Mouse (Mus musculus): ENCODE results near the gene Slc41a2. TPM values are rescaled to one million over a fixed set of nuclear protein-coding genes. Genes with fewer than 3 reads are reported as not detected.

The Slc41a2 gene
- polyA plus RNA-seq, 1 experiment, result 1.3 TPM

GRCm38 (mm10) chr10:83301687-83302086 is 36.0 kb downstream of the Slc41a2 start:
- Histone ChIP-seq H3K4me1 (ENCODE audit: control insufficient read depth, insufficient read depth, insufficient read length, low read length) (peaks cover 5% of the 10 kb centered on the region; the same call in 1 of the 2 replicates), H3K4me3 (ENCODE audit: insufficient read depth, low read depth, low read length) (no peak overlapping the region), H3K27ac (replicated peaks; ENCODE audit: low read depth, low read length) (peak overlapping the region; percentile 83)

DNA sequence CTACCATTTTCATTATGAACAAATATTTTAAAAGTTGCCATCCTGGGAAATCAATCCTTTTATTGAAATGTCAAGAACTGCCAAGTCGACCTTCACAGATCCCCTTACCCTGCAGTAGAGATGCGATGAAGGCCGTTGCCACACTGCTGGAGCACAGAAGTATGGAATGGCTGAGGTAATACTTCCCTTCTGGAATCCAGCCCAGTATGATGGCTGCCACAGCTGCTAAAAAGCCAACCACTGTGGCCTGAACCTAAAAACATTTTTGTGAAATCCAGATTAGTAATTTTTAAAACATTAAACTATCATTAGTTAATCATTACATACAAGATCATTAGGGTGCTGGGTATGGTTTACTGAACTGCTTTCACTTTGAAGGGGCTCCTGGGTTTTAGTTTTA is 36.6 kb downstream of the Slc41a2 start:
- peaks cover 5% of the 10 kb centered on the region; the same call in 1 of the 2 replicates for H3K4me1 ChIP-seq (ENCODE audit: control insufficient read depth, insufficient read depth, insufficient read length, low read length)
- H3K4me3 ChIP-seq (ENCODE audit: insufficient read depth, low read depth, low read length), result no peak overlapping the region
- H3K27ac ChIP-seq (replicated peaks; ENCODE audit: low read depth, low read length), result peak overlapping the region; percentile 83

GRCm38 (mm10) chr10:83297017-83297416 is 40.7 kb downstream of the Slc41a2 start:
- Histone ChIP-seq H3K27ac (replicated peaks; ENCODE audit: low read depth, low read length) (no peak overlapping the region), H3K4me3 (ENCODE audit: insufficient read depth, low read depth, low read length) (no peak overlapping the region), H3K4me1 (ENCODE audit: control insufficient read depth, insufficient read depth, insufficient read length, low read length) (peaks cover 5% of the 10 kb centered on the region; the same call in 1 of the 2 replicates)

GRCm38 (mm10) chr10:83294746-83295145 is 42.9 kb downstream of the Slc41a2 start:
- H3K4me3 ChIP-seq (ENCODE audit: insufficient read depth, low read depth, low read length), result no peak overlapping the region
- H3K27ac ChIP-seq (replicated peaks; ENCODE audit: low read depth, low read length), result no peak overlapping the region
- no peaks in the 10 kb centered on the region for H3K4me1 ChIP-seq (ENCODE audit: control insufficient read depth, insufficient read depth, insufficient read length, low read length)

DNA sequence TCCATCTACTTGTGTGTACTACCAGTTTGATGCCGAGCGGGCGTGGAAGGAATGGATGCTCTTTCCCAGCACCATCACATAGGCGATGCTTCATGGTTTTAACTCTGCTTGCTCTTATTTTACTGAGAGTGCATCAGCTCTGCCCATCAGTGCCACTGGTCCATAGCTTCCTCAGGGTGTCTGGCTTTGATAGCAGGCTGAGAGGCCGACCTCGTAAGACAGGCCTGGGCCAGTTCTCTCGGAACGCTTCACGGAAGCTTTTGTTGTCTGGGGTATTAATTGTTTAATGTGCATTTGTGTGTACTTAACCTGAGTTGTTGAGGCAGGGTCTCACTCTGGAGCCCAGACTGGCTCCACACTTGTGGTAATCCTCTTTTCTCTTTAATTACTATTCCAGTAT is 44.3 kb downstream of the Slc41a2 start:
- Histone ChIP-seq H3K4me3 (ENCODE audit: insufficient read depth, low read depth, low read length) (no peak overlapping the region), H3K4me1 (ENCODE audit: control insufficient read depth, insufficient read depth, insufficient read length, low read length) (no peaks in the 10 kb centered on the region), H3K27ac (replicated peaks; ENCODE audit: low read depth, low read length) (no peak overlapping the region)

DNA sequence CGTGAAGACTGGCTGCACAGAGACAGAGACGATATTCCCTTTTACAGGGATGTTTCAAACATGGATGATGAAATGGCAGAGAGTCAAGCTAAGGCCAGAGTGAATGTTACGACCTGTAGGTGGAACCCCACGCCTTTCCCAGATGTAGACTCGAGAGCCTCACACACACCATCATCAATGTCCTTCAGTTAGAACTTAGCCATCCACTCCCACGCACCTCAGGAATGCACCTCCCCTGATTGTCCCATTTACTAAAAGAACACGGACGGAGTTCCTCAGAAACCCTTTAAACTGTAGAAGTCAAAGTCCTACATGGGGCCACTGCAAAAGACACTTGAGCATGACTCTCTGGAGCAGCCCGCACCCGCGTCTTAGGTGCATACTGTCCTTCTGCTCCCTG is 46.0 kb downstream of the Slc41a2 start:
- no peak overlapping the region for H3K27ac ChIP-seq (replicated peaks; ENCODE audit: low read depth, low read length)
- no peak overlapping the region for H3K4me3 ChIP-seq (ENCODE audit: insufficient read depth, low read depth, low read length)
- H3K4me1 ChIP-seq (ENCODE audit: control insufficient read depth, insufficient read depth, insufficient read length, low read length), result no peaks in the 10 kb centered on the region

- Histone ChIP-seq H3K27ac (replicated peaks; ENCODE audit: low read depth, low read length) (no peak overlapping the region), H3K4me3 (ENCODE audit: insufficient read depth, low read depth, low read length) (no peak overlapping the region), H3K4me1 (ENCODE audit: control insufficient read depth, insufficient read depth, insufficient read length, low read length) (no peaks in the 10 kb centered on the region)
These were observed 49.9 kb downstream of the Slc41a2 start for GRCm38 (mm10) chr10:83287828-83288227.

GRCm38 (mm10) chr10:83286399-83286798 is 51.3 kb downstream of the Slc41a2 start:
- Histone ChIP-seq H3K4me3 (ENCODE audit: insufficient read depth, low read depth, low read length) (no peak overlapping the region), H3K27ac (replicated peaks; ENCODE audit: low read depth, low read length) (no peak overlapping the region), H3K4me1 (ENCODE audit: control insufficient read depth, insufficient read depth, insufficient read length, low read length) (no peaks in the 10 kb centered on the region)

DNA sequence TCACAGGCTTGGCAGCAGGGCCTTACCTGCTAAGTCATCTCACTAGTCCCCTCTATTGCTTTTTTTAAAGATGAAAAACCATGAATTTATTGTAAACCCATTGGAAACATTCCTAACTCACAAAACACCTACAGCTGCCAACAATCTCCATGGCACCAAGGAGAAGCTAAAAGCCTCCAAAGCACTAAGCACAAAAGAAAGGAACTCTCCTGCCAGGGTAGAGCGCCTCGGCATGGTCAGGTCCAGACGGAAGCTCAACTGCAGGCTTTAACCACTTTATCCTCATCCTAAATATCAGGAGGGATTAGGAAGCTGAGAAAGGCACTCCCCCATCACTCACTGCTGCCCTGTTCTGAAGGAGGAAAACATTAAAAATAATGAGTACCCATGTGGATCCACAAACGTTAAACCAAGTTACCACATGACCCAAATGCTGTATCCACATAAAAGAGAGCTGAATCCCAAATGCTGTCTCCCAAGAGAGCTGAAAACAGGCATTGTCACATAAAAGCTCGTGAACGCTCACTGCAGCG is 51.9 kb downstream of the Slc41a2 start:
- Histone ChIP-seq H3K4me1 (ENCODE audit: control insufficient read depth, insufficient read depth, insufficient read length, low read length) (no peaks in the 10 kb centered on the region), H3K27ac (replicated peaks; ENCODE audit: low read depth, low read length) (no peak overlapping the region), H3K4me3 (ENCODE audit: insufficient read depth, low read depth, low read length) (no peak overlapping the region)

DNA sequence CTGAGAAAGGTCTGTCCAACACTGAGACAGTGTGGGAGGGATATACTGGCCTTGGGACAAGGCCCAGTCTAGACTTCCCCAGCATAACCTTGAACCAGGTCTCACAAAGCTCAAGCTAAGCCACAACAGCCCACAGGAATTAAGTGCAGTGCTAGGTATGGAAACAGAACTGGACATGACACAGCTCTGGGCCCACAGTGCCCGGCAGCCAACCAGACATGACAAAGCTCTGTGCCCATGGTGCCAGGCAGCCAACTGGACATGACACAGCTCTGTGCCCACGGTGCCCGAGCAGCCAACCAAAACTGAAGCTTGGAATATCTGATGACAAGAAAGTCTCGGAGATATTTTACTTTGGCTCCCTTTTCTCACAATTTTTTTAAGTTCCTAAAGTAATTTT is 52.8 kb downstream of the Slc41a2 start:
- Histone ChIP-seq H3K27ac (replicated peaks; ENCODE audit: low read depth, low read length) (no peak overlapping the region), H3K4me1 (ENCODE audit: control insufficient read depth, insufficient read depth, insufficient read length, low read length) (no peaks in the 10 kb centered on the region), H3K4me3 (ENCODE audit: insufficient read depth, low read depth, low read length) (no peak overlapping the region)

GRCm38 (mm10) chr10:83266731-83267130 is 71.0 kb downstream of the Slc41a2 start:
- Histone ChIP-seq H3K4me1 (ENCODE audit: control insufficient read depth, insufficient read depth, insufficient read length, low read length) (no peaks in the 10 kb centered on the region), H3K27ac (replicated peaks; ENCODE audit: low read depth, low read length) (no peak overlapping the region), H3K4me3 (ENCODE audit: insufficient read depth, low read depth, low read length) (no peak overlapping the region)

GRCm38 (mm10) chr10:83266241-83266640 is 71.4 kb downstream of the Slc41a2 start:
- no peaks in the 10 kb centered on the region for H3K4me1 ChIP-seq (ENCODE audit: control insufficient read depth, insufficient read depth, insufficient read length, low read length)
- no peak overlapping the region for H3K4me3 ChIP-seq (ENCODE audit: insufficient read depth, low read depth, low read length)
- no peak overlapping the region for H3K27ac ChIP-seq (replicated peaks; ENCODE audit: low read depth, low read length)

- H3K27ac ChIP-seq (replicated peaks; ENCODE audit: low read depth, low read length), result no peak overlapping the region
- no peak overlapping the region for H3K4me3 ChIP-seq (ENCODE audit: insufficient read depth, low read depth, low read length)
- H3K4me1 ChIP-seq (ENCODE audit: control insufficient read depth, insufficient read depth, insufficient read length, low read length), result no peaks in the 10 kb centered on the region
These were observed 73.0 kb downstream of the Slc41a2 start for GRCm38 (mm10) chr10:83264680-83265079.

DNA sequence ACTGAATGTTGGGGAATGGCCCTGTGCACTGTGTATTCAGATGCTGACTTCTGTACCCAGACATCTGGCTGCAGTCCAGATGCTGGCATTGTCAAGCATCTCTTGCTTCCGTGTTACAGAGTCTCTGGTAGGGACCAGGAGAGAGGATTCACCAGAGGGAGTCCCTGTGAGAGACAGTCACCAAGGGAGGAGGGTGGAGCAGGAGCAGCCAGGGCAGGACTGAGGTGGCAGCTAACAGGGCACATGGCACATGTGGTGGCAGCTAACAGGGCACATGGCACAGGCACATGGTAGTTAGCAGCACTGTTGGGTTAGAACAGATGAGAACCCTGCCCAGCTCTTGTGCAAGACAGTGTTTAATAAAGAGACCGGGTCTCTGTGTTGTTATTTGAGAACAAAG is 73.6 kb downstream of the Slc41a2 start:
- Histone ChIP-seq H3K4me1 (ENCODE audit: control insufficient read depth, insufficient read depth, insufficient read length, low read length) (no peaks in the 10 kb centered on the region), H3K4me3 (ENCODE audit: insufficient read depth, low read depth, low read length) (no peak overlapping the region), H3K27ac (replicated peaks; ENCODE audit: low read depth, low read length) (no peak overlapping the region)

DNA sequence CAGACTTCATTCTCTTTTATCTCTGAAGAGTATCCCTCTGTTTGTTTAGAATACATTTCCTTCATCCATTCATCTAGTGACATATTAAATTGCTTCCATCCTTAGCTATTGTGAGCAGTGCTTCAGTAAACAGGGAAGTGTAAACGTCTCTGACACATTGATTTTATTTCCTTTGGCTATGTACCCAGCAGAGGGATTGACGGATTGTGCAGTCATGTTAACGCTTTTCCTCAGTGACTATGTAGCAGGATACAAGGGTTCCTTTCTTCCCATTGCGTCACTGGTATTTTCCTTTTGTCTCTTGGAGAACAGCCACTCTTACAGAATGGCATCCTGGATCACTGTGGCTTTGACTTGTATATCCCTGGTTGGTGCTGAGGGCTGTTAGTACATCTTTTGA is 76.4 kb downstream of the Slc41a2 start:
- Histone ChIP-seq H3K27ac (replicated peaks; ENCODE audit: low read depth, low read length) (no peak overlapping the region), H3K4me3 (ENCODE audit: insufficient read depth, low read depth, low read length) (no peak overlapping the region), H3K4me1 (ENCODE audit: control insufficient read depth, insufficient read depth, insufficient read length, low read length) (no peaks in the 10 kb centered on the region)

DNA sequence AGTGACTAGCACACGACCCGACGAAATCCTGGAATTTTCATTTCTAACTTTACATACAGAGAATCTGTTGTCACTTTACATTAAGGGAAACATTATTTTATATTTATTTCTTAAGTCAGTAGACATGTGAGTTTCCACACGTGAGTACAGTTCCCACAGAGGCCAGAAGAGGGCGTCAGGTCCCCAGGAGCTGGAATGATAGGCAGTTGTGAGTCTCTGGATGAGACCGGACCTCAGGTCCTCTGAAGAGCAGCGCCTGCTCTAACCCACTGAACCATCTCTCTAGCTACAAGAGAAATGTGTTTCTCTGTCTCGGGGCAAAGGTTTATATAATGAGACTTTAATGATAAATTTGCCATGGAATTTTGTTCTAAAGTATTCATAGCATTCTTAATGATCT is 86.3 kb downstream of the Slc41a2 start:
- H3K27ac ChIP-seq (replicated peaks; ENCODE audit: low read depth, low read length), result no peak overlapping the region
- H3K4me1 ChIP-seq (ENCODE audit: control insufficient read depth, insufficient read depth, insufficient read length, low read length), result no peaks in the 10 kb centered on the region
- H3K4me3 ChIP-seq (ENCODE audit: insufficient read depth, low read depth, low read length), result no peak overlapping the region

- Histone ChIP-seq H3K4me1 (ENCODE audit: control insufficient read depth, insufficient read depth, insufficient read length, low read length) (no peaks in the 10 kb centered on the region), H3K4me3 (ENCODE audit: insufficient read depth, low read depth, low read length) (no peak overlapping the region), H3K27ac (replicated peaks; ENCODE audit: low read depth, low read length) (no peak overlapping the region)
These were observed 89.6 kb downstream of the Slc41a2 start for GRCm38 (mm10) chr10:83248036-83248435.
